Mouse (Mus musculus): Measurements from ENCODE around the gene Ap1ar. TPM values are rescaled to one million over a fixed set of nuclear protein-coding genes. Genes with fewer than 3 reads are reported as not detected.

Ap1ar gene
- total RNA-seq, 4 experiments from 2014 or later = 34.6 to 43.5 (median 42.4) TPM

- no peak for DNase-seq
Observed at GRCm38 (mm10) chr3:127837972-127838644, 785 bp upstream of the Ap1ar start.

DNA sequence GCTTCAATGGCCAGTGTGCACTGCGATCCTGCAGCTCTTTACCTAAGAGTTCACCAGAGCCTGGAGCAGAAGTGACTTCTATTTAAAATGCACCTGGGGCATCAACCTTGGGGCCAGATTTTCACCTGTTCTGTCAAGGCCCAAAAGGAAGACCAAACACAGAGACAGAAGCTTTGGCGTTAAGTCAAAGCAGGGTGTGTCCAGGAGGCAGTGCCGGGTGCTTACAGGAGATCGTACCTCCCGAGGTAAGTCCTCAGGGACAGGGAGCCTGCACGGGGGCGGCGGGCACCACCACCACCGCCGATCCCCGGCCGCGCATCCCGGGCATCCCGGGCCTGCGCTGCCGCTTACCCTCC lies 547 bp downstream of the Ap1ar start:
- no peak for DNase-seq

DNA sequence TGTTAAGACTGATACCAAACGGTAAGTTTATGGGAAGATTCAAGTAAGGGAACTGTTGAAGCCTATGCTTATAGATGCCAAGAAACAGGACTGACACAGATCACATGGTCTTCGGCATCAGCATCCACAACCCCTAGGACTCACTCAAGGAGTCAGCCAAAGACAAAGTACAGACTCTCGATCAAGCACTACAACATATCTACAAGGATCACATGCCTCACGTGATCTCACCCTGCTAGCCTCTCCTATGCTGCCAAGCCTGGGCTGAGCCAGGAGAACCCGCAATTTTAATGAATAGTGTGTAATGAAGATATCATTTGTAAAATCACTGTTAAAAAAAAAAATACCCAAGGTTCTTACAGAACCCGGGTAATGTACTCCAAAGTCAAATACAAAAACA lies 1.7 kb downstream of the Ap1ar start:
- DNase-seq = no peak

DNA sequence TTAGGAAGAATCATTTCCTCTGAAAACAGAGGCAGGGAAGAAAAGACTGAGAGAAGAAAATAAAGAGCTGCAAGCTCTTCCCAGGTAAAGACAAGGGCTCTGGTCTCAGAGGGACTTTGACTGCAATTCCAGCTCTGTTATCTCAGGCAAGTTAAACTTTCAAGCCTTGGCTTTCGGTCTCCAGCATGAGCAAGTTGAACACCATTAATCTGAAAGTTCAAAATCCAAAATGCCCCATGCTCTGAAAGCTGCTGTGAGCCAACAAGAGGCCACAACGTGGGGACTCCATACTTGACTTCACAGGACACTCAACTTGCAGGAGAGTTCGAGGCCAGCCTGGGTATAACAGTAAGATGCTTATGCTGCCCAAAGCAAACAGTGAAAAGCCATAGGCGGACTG lies 3.3 kb downstream of the Ap1ar start:
- no peak for DNase-seq

- DNase-seq = no peak
Observed at GRCm38 (mm10) chr3:127831079-127831478, 6.2 kb downstream of the Ap1ar start.

DNA sequence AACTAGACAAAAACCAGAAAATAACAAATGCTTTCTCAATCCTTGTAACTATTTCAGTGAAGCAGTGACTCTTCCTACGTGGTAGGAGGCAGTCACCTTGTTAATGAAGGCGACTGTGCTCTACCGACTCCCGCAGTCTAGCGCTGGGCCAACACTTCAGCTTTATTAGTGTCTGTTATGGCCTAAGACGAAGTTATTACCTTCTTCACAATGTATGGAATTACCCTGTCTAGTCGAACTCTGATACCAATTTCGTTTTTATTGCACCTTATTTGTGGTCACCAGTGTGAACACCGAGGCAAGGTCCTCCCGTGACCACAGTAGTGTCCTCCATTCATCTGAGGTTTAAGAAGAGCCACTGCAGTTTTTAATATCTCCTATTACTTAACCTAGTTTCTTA lies 7.1 kb downstream of the Ap1ar start:
- DNase-seq = no peak

- no peak for DNase-seq
Observed at GRCm38 (mm10) chr3:127827123-127827522, 10.2 kb downstream of the Ap1ar start.

DNA sequence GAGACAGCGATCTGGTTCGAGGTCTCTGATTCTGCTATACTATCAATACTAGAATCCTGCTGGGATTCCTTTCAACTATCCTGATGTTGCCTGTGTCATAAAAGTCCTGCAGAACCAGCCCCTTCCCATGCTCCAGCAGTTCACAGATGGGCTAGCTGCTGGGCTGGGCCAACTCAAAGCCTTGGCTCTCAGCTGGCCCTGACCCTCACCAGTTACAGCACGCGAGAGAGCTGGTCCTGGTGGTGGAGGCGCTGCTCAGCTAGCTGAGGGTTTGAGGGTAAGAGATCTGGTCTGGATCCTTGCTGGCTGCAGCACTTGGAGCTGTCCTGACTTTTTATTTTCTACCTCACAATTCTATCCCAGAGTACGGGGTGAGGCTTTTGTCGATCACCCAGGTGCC lies 10.8 kb downstream of the Ap1ar start:
- no peak for DNase-seq

DNA sequence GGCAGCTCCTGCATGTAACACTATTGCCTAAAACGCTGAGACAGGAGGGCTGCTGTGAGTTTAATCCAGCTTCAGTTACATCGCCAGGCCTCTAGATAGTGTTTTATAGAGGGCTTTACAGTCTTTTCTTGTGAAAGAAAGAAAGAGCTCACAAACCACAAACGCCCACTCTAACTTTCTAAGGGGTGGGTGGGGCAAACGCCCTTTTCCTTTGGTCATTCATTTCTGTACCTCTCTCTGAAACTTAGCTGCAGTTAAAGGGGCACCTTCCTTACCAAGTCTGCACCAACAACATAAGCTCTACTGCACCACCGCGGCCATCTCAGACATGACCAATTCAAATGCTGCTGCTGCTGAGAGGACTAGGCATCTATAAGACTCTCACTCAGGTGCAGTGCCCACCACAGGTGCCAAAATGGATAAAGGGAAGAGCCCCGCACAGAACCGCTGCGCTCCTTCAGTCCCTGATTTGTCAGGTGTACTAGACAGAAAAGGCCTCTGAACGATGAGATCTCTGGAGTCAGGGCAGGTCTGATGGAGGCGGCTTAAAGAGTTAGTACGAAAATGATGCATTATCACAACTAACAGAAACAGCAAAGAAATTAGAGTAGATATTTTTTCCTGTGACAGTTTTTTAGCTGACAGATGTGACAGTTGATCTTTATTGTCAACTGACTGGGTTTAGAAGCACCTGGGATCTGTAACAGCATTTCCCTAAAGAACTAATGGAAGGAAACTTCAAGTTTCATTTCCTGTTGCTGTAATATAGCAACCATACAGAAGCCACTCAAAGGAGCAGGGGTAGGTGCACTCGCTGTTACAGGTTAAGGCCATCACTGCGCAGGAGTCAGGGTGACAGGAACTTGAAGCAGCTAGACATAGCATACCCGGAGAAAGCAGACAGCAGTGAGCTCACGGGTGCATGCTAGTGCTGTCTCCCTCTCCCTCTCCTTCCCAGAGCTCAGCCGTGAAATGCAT lies 13.1 kb downstream of the Ap1ar start:
- no peak for DNase-seq

DNA sequence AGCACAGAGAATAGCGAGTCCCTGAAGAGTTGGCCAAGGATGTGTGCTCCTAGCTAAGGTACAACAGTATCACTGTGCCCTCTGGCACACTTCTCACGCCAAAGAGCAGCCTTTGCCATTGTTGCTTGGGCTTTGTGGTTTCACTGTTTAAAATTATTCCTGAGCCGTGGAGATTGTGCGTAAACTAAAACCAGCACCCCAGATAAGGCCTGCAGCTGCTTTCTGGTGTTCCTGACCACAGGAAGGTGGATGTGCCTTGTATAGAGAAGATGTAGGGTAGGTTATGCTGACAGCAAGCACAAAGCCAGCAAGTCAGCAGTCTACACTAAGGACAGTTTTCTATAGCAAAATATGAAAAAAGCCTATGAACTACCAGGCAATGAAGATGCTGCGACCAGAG lies 16.1 kb downstream of the Ap1ar start:
- no peak for DNase-seq

- no peak for DNase-seq
Observed at GRCm38 (mm10) chr3:127820400-127820799, 16.9 kb downstream of the Ap1ar start.

GRCm38 (mm10) chr3:127818694-127819663 lies 18.3 kb downstream of the Ap1ar start:
- no peak for DNase-seq

- no peak for DNase-seq
Observed at GRCm38 (mm10) chr3:127817120-127817683, 20.1 kb downstream of the Ap1ar start.

DNA sequence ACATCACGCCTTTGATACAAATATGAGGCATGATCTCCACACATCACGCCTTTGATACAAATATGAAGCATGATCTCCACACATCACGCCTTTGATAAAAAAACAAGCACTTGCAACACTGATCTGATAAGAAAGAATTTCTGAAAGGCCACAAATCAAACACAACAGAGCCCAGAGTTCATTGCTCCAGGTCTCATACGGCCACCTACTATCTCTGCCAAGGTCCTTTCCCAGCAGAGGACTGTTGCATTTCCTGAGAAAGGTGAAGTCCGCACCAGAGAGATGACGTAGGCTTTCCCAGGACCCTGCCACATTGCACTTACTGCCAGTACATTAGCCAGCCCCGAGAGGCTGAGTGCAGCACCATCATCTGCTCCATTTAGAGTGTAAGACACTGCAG lies 28.2 kb downstream of the Ap1ar start:
- DNase-seq = no peak

DNA sequence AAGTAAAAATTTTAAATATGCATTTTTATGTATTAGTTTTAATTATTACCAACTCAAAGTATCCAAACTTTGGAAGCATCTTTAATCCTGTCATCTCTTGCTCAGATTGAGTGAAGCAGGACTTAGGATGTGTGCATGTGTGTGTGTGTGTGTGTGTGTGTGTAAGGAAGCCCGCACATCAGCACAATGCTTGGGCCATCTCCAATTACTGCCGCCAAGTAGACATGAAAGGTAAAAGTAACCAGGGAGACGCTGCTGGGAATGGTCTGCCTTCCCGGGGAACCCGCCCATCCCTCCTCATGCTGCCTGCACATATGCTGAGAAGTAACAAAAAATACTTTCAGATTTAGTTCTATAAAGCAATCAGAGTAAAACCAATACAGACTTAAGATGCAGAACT lies 29.5 kb downstream of the Ap1ar start:
- DNase-seq = no peak

DNA sequence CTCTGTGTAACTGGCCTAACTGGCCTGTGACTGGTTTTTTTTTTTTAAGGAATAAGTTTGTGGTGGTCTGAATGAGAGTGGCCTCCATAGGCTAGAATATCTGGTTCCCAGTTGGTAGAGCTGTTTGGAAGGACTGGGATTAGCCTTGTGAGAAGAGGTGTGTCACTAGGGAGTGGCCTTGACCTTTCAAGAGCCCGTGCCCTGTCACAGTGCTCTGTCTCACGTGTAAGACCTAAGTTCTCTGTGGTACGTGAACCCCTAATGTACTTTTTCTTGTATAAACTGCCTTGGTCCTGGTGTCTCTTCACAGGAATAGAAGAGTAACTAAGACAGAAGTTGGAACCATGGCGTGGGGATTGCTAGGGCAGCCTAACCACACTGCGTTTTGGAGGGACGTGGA lies 31.3 kb downstream of the Ap1ar start:
- no peak for DNase-seq

GRCm38 (mm10) chr3:127805071-127805470 lies 32.3 kb downstream of the Ap1ar start:
- DNase-seq = no peak

DNA sequence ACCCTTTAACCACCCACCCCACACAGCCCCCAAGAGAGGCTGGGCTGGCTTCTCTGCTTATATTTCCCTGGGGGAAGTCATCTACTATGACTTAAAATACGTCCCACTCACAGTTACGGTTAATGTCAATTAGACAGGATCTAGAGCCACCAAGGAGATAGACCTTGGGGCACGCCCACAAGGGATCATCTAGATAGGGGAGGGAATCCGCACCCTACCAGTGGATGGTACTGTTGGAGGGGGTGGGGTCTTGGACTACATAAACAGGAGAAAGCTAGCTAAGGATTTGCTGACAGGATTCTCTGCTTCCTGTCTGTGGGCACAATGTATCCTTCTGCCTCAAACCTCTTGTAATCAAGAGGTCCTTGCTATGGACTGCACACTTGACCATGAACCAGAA lies 32.9 kb downstream of the Ap1ar start:
- no peak for DNase-seq

DNA sequence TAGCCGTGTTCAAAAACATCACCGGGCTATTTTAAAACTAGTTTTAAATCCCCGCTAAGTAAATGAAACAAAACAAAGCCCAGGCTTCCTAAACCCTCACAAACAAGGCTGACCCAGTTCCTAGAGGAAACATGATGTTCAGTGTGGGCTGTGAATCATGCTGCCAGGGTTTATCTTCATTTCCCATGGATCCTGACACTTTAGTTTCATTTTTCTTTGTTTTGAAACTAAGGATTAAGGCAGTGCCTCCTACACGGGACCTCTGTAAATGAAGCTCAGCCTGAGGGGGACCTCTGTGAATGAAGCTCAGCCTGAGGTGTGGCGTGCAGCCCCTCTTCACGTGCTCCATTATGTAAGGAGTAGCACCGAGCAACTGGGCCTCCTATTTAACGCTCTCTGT lies 34.5 kb downstream of the Ap1ar start:
- no peak for DNase-seq

- no peak for DNase-seq
Observed at GRCm38 (mm10) chr3:127801162-127801561, 36.2 kb downstream of the Ap1ar start.

DNA sequence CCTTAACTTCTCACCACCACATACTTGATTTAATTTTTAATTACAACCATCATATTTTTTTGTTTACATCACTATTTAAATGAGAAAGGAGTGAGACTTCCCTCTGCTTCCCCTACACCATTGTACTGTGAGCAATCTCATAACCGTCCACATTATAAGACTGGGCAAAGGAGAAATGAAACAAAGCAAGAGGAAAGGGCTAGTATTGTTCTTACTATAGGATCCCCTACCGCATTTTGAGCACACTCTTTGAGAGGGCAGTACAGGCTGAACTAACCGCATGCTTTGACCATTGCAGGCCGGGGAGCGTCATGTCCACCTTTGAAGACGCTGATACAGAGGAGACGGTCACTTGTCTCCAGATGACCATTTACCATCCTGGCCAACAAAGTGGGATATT lies 41.1 kb downstream of the Ap1ar start:
- no peak for DNase-seq

- DNase-seq = no peak
Observed at GRCm38 (mm10) chr3:127795762-127796161, 41.6 kb downstream of the Ap1ar start.
